Mouse (Mus musculus): ENCODE results near the gene Dnajb12.
"Not testable (repeated sequence)": the region's sequence is repeated elsewhere in the genome, so short reads cannot be mapped to it uniquely, and the experiment has no call there.

Gene Dnajb12

DNA sequence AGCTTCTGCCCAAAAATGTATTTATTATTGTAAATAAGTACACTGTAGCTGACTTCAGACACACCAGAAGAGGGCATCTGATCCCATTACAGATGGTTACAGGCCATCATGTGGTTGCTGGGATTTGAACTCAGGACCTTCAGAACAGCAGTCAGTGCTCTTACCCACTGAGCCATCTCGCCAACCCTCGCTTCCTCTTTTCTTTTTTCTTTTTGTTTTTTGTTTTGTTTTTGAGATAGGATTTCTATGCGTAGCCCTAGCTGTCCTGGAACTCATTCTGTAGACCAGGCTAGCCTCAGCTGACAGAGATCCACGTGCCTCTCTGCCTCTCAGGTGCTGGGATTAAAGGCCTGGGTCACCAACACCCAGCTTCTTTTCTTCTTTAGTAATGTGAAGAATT is 6.7 kb upstream of the Dnajb12 start:
- not testable (repeated sequence) for DNase-seq (ENCODE audit: low read depth)

DNA sequence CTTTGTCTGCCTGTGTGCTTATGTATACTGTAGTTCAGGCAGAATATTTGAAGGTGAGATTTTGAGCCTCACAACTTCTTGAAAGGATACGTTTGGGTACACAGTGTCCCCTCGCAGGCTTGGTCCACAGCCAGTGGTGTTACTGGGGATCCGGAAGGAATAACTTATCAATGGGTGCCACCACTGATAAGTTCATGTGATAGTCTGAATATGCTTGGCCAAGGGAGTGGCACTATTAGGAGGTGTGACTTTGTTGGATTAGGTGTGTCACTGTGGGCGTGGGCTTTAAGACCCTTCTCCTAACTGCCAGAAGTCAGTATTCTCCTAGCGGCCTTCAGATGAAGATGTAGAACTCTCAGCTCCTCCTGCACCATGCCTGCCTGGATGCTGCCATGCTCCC is 6.2 kb upstream of the Dnajb12 start:
- no peak for DNase-seq (ENCODE audit: low read depth)

DNA sequence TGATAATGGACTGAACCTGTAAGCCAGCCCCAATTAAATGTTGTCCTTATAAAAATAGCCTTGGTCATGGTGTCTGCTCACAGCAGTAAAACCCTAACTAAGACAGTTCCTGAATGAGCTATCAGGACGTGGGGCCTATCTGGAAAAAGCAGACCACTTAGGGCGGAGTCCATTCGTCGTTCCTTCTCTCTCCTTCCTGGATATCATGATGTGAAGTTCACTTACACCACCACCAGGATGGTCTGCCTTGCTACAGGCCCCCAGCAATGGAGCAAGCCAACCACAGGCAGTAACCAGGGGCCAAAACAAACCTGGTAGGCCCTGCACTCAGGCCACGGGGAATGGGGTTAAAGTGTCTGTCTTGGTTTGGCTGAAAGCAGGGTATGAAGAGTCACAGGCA is 5.7 kb upstream of the Dnajb12 start:
- DNase-seq (ENCODE audit: low read depth) = no peak

DNA sequence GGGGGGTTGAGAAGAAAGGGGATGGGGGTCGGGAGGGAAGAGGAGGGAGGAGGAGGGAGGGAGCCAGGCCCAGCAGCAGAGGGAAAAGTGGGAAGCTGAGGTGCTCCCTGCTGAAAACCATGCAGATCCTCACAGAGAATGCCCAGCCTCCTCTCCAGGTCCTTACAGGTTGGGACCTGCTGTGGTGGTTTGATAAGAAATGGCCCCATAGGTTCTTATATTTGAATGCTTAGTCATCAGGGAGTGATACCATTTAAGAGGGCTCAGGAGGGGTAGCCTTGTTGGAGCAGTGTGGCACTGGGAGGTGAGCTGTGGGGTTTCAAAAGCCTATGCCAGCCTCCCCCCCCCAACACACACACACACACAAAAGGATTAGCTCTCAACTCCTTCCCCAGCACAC is 4.0 kb upstream of the Dnajb12 start:
- DNase-seq (ENCODE audit: low read depth) = no peak

DNA sequence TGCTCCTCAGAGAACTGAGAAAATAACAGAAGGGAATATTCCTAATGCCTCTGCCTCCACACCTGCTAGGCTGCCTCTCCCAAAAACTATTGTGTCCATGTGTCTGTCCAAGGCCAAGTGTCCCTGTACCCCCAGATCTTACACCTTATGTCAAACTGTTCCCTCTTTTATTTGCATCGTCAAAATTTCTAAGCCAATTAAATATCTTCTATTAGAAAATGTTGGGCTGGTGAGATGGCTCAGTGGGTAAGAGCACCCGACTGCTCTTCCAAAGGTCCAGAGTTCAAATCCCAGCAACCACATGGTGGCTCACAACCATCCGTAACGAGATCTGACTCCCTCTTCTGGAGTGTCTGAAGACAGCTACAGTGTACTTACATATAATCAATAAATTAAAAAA is 2.7 kb upstream of the Dnajb12 start:
- not testable (repeated sequence) for DNase-seq (ENCODE audit: low read depth)

DNA sequence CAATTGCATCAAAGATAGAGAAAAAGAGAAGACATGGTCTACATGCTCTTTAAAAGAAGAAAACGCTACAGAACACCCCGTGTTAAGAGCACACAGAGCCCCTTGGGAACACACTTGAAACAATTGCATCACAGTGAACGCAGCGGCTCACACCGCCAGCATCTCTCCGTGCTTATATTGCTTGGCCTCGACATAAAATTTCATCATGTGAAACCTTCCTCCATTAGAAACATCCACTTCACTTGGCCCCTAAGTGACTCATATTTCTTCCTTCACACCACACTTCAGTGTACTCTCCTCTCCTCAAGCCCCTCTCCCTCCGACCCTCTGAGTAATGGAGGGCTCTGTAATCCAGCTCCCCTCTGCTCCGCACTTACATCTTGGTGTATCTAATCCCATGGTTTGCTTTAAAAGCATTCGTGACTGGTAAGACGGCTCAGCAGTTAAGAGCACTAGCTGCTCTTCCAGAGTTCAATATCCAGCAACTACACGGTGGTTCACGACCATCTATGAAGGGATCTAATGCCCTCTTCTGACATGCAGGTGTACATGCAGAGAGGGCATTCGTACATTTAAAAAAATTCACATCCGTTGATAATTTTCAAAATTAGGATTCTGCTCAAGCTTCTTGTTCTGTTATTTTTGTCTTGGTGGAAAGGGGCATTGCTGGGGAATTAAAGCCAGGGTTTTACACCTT is 1.8 kb upstream of the Dnajb12 start:
- no peak for DNase-seq (ENCODE audit: low read depth)

DNA sequence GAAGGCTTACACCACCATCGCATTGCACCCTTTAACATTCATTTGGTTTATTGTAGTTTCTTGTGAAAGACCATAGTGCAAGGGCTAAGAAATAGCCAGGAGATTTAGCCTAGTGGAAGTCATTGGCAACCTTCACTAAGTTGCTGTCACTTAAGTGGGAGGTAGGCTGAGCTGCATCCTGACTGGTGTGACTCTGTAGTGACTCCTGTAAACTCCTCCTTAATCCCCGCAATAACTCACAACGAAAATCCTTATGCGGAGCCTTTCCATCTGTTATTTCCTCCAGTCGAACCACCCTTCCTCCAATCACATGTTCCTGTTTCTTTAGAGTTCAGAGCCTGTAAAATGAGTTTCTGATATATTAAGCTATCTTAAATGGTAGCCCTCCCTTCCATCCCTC is 533 bp upstream of the Dnajb12 start:
- no peak for DNase-seq (ENCODE audit: low read depth)

DNA sequence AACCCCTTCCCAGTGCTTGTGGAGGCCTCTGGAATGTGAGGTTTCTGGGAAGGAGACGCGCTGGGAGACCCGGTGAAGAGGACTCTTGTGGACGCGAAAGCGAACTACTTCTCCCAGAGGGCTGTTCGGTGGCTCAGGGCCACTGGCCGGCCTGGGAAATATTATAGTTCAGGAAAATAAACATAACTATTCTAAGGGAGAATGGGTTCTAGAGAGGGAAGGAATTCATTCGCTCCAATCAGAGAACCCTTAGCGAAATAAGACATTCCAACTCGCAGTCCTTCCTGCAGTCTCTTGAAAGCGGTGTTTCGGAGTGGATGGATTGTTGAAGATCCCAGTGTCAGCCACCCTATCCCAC is 652 bp downstream of the Dnajb12 start:
- DNase-seq (ENCODE audit: low read depth) = no peak

DNA sequence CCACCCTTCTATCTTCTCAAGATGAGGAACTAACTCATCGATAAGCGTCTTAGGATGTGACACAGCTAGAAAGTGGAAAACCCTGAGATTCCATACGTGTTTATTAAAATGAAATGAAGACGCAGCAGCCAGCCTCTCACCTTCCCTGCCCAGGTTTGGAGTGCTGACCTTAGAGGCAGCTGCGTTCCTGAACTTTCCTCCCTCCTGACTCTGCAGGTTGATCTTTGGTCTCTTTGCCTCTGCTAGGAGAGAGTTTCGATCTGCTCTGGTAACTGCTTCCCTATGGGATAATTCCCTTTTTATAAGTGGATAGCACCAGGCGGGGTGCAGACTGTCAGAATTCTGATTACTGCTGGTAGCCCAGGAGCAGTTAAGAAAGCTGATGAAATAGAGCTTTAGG is 1.5 kb downstream of the Dnajb12 start:
- DNase-seq (ENCODE audit: low read depth) = no peak

DNA sequence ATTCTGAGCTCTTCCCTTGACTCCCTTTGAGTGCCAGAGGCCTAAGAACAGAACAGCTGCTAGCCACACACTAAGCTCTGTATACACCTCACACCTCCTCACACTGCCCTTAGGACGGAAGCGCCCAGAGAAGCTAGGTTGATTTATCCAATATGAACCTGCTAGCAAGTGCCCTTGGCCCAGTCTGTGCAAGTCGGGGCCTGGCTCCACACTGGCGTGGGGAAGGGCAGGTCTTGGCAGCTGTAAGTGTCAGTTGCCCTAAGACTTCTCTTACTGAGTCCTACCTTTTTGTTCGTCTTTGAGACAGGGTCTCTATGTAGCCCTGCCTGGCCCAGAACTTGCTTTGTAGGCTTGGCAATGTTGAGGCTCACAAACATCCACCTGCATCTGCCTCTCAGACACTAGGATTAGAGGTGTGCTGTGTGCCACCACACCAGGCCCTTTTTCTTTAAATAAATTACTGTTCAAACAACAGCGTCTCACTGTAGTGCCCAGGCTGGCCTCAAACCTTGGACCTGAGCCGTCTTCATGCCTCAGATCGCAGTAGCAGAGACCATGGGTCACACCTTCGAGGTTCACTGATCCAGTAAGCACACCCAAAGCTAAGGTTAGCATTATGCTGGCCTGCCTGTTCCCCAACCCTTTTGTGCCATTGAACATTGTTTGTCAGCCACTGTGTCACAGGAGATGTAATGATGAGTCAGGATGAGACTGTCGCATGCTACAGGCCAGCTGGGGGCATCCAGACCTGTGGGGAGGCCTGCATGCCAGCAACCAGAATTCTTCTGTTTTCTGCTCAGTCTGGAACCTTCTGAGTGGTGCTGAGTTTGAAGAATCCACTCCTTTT is 5.2 kb downstream of the Dnajb12 start:
- no peak for DNase-seq (ENCODE audit: low read depth)

DNA sequence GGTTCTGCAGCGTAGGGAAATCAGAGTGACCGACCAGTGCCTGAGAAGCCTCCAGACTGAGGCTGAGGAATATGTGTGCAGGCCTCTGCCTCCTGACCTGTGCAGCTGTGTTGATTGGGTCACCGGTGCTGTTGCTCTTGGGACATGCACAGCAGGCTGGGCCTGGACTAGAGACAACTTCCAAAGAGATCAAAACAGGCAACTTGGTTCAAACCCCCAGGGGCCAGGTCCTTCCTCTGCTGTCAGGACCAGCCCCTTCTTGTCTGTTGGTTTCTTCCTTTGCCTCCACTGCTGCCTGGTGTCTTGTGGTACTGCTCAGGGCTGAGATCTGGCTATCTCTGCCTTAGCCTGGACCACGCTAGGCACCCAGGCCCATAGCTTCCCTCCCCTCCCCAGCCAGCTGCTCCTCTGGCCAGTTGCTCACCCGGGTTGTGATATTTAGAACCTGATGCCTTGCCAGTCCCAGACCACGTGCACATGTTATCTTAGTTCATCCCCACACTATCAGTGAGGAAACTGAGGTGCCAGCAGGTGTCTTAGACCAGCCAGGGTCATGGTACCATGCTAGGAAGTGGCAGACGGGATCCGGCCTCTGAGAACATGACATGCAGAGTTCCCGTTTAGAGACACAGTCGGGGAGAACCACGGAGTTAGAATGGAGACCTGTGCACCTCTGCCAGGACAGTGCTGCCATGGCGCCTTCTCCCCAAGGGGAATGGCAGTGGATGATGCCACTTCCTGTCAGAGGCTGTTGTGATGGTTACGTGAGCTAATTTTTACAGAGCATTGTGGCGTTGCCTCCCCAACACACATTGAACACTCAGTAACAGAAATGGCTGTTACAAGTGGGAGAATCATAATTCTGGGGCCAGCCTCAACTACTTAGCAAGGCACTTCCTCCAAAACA is 6.1 kb downstream of the Dnajb12 start:
- peak; percentile 49 for DNase-seq (ENCODE audit: low read depth)

DNA sequence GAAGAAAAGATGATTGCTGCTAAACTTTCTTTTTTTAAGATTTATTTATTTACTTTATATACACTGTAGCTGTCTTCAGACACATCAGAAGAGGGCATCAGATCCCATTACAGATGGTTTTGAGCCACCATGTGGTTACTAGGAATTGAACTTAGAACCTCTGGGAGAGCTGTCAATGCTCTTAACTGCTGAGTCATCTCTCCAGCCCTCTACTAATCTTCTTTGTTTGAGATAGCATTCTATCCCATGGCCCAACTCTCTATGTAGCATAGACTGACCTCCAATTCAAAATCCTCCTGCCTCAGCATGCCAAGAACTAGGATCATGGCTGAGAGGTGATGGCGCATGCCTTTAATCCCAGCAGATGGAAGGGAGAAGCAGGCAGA is 6.7 kb downstream of the Dnajb12 start:
- no peak for DNase-seq (ENCODE audit: low read depth)

DNA sequence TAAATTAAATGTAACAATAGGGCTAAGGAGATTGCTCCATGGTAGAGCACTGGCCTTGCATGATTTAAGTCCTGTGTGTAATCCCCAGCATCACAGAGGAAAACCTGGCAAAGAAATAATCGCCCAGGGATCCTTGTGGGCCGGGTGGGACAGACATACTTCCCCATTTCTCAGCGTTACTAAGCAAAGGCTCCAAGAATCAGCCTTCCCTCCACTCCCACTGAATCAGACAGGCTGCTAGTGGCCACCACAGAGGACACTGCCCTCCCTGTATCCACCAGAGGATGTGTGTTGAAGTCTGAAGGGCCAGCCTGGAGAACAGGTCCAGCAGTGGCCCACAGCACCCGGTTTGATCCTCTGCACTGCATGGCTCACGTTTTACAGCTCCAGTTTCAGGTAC is 8.1 kb downstream of the Dnajb12 start:
- no peak for DNase-seq (ENCODE audit: low read depth)

DNA sequence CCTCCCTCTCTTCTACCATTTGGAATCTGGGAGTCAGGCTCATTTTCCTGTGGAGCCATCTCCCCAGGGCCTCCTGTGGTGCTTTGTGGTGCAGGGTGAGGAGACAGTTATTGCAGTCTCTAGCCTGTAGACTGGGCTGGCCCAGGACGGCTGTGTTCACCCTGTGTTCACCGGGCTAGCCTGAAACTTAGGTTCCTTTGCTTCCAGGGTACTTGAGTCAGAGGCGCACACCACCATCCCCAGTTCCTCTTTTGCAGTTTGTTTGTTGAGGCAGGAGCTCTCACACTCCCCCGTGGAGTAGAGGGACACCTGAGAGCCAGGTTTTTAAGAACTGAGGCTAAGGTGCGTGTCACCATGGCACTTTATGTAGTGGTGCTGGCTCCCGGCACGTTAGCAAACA is 10.0 kb downstream of the Dnajb12 start:
- DNase-seq (ENCODE audit: low read depth) = no peak

DNA sequence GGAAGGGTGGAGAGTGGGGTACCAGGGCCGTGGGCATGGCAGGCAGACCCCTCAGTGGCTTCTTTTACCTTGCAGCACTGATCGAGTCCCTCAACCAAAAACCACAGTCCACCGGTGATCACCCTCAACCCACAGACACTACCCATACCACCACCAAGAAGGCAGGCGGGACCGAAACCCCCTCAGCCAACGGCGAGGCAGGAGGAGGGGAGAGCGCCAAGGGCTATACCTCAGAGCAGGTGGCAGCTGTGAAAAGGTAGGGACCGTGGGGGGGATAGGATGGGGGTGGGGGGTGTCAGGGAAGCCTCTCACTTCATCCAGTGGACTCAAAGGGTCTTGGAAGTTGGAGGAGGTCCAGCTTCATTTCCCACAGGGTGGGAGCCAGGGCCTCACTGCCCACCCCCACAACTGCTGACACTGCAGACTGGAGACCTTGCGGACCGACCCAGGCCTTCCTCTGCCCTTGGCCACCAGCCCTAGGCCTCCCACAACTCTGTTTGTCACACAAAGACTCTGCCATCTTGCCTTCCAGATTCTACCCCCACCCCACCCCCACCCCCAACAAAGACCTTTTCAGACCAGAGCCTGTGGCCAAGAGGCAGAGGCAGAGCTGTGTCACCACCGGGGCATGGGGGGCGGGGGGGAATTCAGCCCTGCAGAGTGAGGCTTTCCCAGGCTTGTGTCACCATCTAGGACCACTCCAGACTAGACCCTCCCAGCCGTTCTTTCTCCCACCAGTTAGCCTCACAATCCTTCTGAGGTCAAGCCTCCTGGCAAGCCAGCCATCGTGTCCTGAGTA is 10.8 kb downstream of the Dnajb12 start:
- no peak for DNase-seq (ENCODE audit: low read depth)

DNA sequence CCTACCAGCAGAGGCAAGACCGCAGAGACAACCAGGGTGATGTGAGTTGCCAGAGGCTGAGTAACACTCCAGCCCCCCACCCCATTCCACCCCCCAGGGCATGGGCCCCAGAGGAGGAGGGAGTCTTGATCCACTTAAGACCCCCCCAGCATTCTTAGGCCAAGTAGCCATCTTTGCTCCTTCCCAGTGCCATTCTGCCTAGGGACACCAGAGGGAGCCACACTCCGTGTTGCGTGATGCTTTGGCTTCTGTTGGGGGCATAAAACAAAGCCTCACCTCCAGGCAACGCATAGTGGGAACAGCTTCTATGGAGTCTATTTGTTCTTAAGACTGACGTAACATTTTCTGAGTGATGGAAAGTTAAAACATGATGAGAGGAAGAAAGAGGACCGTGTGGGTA is 13.6 kb downstream of the Dnajb12 start:
- peak; percentile 86 for DNase-seq (ENCODE audit: low read depth)

DNA sequence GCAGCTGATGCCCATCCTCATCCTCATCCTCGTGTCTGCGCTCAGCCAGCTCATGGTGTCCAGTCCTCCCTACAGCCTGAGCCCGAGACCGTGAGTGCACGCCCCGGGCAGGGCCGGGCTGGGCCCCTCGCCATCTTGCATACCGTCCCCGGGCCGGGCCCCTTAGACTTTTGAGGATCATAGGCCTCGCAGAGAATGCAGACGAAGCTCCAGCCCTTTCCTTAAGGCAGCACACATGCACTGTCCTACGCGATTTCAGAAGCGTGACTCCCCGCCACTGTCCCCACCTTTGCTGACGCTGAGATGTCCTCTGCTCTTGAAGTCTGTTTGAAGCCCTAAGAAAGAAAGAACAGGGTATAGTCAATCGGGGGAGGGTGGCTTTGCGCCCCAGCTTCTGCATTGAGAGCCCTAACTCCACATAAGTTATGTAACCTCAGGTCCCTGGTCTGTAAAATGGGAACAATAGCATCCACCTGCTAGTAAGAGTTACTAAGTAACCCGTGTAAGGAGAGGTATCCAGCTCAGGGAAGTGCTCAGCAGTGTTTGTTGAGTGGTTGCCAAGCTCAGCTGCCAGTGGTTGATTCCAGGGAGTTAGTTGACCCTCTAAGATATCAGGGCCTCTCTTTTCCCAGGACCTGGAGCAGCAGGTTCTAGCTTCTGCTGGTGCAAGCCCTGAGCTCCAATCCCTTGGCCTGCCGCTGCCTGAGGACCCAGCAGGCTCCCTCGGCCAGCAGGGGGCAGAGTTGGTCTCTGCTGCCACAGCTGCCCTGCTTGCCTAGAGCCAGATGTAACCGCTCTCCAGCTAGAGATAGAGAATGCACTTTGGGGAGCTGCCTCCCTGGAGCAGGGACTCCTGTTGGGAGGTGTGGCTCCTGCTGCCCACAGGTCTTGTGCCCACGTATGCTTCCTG is 15.2 kb downstream of the Dnajb12 start:
- peak; percentile 94 for DNase-seq (ENCODE audit: low read depth)

DNA sequence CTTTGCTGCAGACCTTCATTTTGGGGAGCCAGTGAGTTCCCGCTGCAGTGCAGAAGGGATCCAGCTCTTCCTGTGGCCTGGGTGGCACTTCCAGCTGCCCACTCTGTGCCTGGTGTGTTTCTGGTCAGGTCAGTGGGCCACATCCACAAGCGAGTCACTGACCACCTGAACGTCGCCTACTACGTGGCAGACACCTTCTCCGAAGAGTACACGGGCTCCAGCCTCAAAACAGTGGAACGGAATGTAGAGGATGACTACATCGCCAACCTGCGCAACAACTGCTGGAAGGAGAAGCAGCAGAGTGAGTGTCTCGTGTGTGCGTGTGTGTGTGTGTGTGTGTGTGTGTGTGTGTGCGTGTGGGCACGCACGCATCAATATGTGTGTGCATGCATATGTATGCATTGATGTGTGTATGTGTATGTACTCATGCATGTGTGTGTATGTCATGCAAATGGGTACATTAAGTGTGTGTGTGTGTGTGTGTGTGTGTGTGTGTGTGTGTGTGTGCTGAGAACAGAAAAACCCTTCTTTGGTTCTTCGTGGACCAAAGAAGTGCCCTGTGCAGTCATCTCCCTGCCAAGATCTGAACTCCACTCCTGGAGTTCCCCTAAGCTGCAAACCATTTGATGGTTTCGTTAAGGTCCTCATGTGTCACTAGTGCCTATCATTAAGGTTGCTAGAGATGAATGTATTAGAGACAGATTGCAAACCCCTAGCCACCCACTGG is 16.3 kb downstream of the Dnajb12 start:
- peak; percentile 54 for DNase-seq (ENCODE audit: low read depth)

DNA sequence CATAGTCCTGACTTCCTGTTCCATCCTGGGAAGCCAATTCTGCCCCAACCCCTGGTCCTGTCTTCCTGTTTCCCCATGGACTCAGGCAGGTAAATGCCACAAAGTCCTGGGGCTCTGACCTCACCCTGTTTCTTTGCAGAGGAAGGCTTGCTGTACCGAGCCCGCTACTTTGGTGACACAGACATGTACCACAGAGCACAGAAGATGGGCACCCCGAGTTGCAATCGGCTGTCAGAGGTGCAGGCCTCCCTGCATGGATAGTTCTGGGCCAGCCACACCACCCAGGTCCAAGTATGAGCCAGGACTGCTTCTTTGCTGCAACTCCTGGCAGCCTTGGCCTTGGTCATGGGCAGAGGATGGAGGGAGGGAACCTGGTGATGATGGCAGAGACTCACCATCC is 16.9 kb downstream of the Dnajb12 start:
- DNase-seq (ENCODE audit: low read depth) = no peak

DNA sequence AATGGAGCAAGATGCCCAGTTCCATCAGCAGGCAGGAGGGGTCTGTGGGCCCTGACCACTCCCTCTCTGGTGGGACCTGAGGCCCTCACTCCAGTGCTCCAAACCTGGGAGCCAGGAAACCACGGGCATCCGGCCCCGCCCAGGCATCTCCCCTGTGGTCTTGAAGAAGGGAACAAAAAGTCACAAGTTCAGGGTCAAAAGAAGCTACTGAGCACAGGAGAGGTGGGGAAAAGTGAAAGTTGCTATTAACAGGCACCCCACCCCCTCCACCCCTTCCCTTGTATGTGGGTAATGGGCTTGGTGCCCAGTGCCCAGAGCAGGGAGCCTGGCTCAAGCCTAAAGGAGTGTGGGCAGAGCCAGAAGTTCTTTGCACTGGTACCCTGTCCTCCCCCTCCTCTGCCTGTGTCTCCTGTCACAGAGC is 17.6 kb downstream of the Dnajb12 start:
- peak; percentile 78 for DNase-seq (ENCODE audit: low read depth)

Measured in naive thymus-derived CD4-positive, alpha-beta T cell, adult 2 months (primary cell).